Mouse (Mus musculus) hindbrain, embryonic 12.5 days (tissue): ENCODE measurements around the gene Slc5a5. TPM values are rescaled to one million over a fixed set of nuclear protein-coding genes. Genes with fewer than 3 reads are reported as not detected.

Source experiments
- ATAC-seq: fragments of 200-750 bp; cut with Nextera tagmentation; 2 replicates; pipeline ENCODE4 v1.8.0; 2017; ENCODE audit warnings: moderate TSS enrichment; ENCODE audit not compliant: low FRiP score
- H3K27ac ChIP-seq: fragments of 300-500 bp; sonication (generic); 2 replicates; pipeline ENCODE4 v1.5.1; 2016; ENCODE audit warnings: mild to moderate bottlenecking
- H3K27me3 ChIP-seq: fragments of 300-500 bp; sonication (generic); 2 replicates; pipeline ENCODE4 v1.6.1; 2016; ENCODE audit warnings: mild to moderate bottlenecking
- H3K36me3 ChIP-seq: fragments of 300-500 bp; sonication (generic); 2 replicates; pipeline ENCODE4 v1.6.1; 2016; ENCODE audit warnings: mild to moderate bottlenecking
- H3K4me1 ChIP-seq: fragments of 300-500 bp; sonication (generic); 2 replicates; pipeline ENCODE4 v1.6.1; 2016
- H3K4me2 ChIP-seq: fragments of 300-500 bp; sonication (generic); replicated peaks from 2 replicates; pipeline ENCODE4 v1.6.1; 2016; ENCODE audit warnings: mild to moderate bottlenecking
- H3K4me3 ChIP-seq: fragments of 300-500 bp; sonication (generic); 2 replicates; pipeline ENCODE4 v1.5.1; 2016; ENCODE audit warnings: mild to moderate bottlenecking
- H3K9ac ChIP-seq: fragments of 300-500 bp; sonication (generic); 2 replicates; pipeline ENCODE4 v1.6.1; 2016; ENCODE audit warnings: mild to moderate bottlenecking, moderate library complexity
- H3K9me3 ChIP-seq: fragments of 300-500 bp; sonication (generic); replicated peaks from 2 replicates; pipeline ENCODE4 v1.6.1; 2016; ENCODE audit warnings: mild to moderate bottlenecking
- WGBS: fragments of 180-500 bp; shearing (Covaris S2); methylation state at CpG from one replicate; pipeline ENCODE4 v1.1.7; 2016; 5-methylcytosine and 5-hydroxymethylcytosine counted together
- polyA plus RNA-seq: library from polyadenylated mRNA; unstranded; fragments of >200 nt; fragmentation: Nextera tagmentation; extraction: Ambion mirVana; gene quantifications from 2 replicates; pipeline ENCODE4 v1.2.1, GENCODE M21; 2016

Slc5a5 gene
- polyA plus RNA-seq, 1 experiment from 2014 or later, result 0.25 TPM

DNA sequence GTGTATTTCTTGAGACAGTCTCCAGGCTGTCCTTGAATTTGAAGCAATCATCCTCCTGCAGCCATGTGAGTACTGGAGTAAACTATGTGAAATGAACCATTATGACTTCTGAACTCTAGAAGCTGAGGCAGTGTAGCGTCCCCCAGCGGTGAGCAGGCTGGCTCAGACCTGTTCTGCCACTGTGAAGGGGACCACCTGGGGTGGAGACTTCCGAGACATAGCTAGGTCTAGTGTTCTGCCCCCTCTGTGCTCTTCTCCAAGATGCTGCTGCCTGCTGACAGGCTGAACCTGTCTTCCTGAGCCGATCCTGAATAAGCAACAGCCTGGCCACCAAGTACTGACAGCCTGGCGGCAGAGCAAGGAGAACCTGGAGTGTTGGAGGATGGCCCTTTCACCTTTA is 47.4 kb downstream of the Slc5a5 start:
- ATAC-seq, result no peak
- Histone ChIP-seq H3K27me3 (peaks cover 10% of the 10 kb centered on the region), H3K9me3 (no peaks in the 10 kb centered on the region), H3K4me1 (peaks cover 9% of the 10 kb centered on the region; the same call in 1 of the 2 replicates), H3K27ac (no peak overlapping the region), H3K4me3 (no peak overlapping the region), H3K4me2 (no peak overlapping the region), H3K9ac (no peak overlapping the region), H3K36me3 (peaks cover 15% of the 10 kb centered on the region)
- WGBS, result 48% methylated on average over 5 of the region's 5 CpGs

- no peak overlapping the region for H3K4me3 ChIP-seq
- H3K9me3 ChIP-seq, result no peaks in the 10 kb centered on the region
- no peak for ATAC-seq
- H3K27ac ChIP-seq, result peak overlapping the region; percentile 13; the same call in 1 of the 2 replicates
- no peak overlapping the region for H3K4me2 ChIP-seq
- H3K36me3 ChIP-seq, result peaks cover 15% of the 10 kb centered on the region; the same call in 1 of the 2 replicates
- 5% methylated on average over 6 of the region's 6 CpGs for WGBS
- peaks cover 9% of the 10 kb centered on the region; the same call in 1 of the 2 replicates for H3K4me1 ChIP-seq
- H3K27me3 ChIP-seq, result peaks cover 10% of the 10 kb centered on the region
- H3K9ac ChIP-seq, result no peak overlapping the region
These were observed 48.0 kb downstream of the Slc5a5 start for GRCm38 (mm10) chr8:70844523-70844922.

- H3K9ac ChIP-seq, result no peak overlapping the region
- peaks cover 9% of the 10 kb centered on the region; the same call in 1 of the 2 replicates for H3K4me1 ChIP-seq
- WGBS, result 83% methylated on average over 8 of the region's 8 CpGs
These were observed 48.6 kb downstream of the Slc5a5 start for GRCm38 (mm10) chr8:70843941-70844340.

GRCm38 (mm10) chr8:70843214-70843773 is 49.3 kb downstream of the Slc5a5 start:
- H3K27me3 ChIP-seq, result peaks cover 10% of the 10 kb centered on the region
- H3K4me3 ChIP-seq, result no peak overlapping the region
- no peak overlapping the region for H3K4me2 ChIP-seq
- H3K9me3 ChIP-seq, result no peaks in the 10 kb centered on the region
- 85% methylated on average over 5 of the region's 5 CpGs for WGBS
- ATAC-seq, result no peak
- no peak overlapping the region for H3K9ac ChIP-seq
- no peak overlapping the region for H3K27ac ChIP-seq
- H3K4me1 ChIP-seq, result peaks cover 13% of the 10 kb centered on the region
- peaks cover 9% of the 10 kb centered on the region; the same call in 1 of the 2 replicates for H3K36me3 ChIP-seq

More at GRCm38 (mm10) chr8:70843941-70844340, 48.6 kb downstream of the Slc5a5 start:
- ATAC-seq, result no peak
- Histone ChIP-seq H3K27ac (peak overlapping the region; percentile 13; the same call in 1 of the 2 replicates), H3K4me2 (no peak overlapping the region), H3K9me3 (no peaks in the 10 kb centered on the region), H3K4me3 (no peak overlapping the region), H3K36me3 (peaks cover 15% of the 10 kb centered on the region; the same call in 1 of the 2 replicates), H3K27me3 (peaks cover 10% of the 10 kb centered on the region)

DNA sequence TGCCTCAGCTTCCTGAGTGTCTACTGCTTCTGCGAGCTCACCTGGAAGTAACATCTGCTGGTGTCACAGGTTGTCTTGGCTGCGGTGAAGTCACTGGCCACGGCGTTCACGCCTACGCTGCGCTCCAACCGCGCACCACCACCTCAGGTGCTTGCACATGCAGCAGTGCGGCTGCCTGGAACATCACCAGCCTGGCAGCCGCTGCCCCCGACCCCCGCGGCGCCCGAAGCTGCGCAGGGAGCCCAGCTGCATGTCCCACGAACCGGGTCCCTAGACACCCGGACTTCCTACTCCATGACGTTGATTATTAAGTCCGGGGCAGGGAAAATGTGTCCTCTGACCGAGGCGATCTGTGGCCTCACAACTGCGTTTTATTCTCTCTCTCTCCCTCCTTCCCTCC is 50.1 kb downstream of the Slc5a5 start:
- no peak for ATAC-seq
- Histone ChIP-seq H3K4me1 (peaks cover 14% of the 10 kb centered on the region), H3K9ac (0 out of 2 replicates have a peak overlapping the region, but pooled peaks have one; percentile 23), H3K36me3 (peaks cover 9% of the 10 kb centered on the region; the same call in 1 of the 2 replicates), H3K27me3 (peaks cover 4% of the 10 kb centered on the region; the same call in 1 of the 2 replicates), H3K9me3 (no peaks in the 10 kb centered on the region), H3K4me2 (no peak overlapping the region), H3K4me3 (no peak overlapping the region), H3K27ac (no peak overlapping the region)
- 72% methylated on average over 25 of the region's 25 CpGs for WGBS

GRCm38 (mm10) chr8:70841147-70842072 is 51.1 kb downstream of the Slc5a5 start:
- peak overlapping the region; percentile 35; the same call in 1 of the 2 replicates for H3K27ac ChIP-seq
- H3K36me3 ChIP-seq, result peaks cover 9% of the 10 kb centered on the region; the same call in 1 of the 2 replicates
- H3K27me3 ChIP-seq, result no peaks in the 10 kb centered on the region
- H3K4me1 ChIP-seq, result peaks cover 14% of the 10 kb centered on the region
- ATAC-seq, result no peak
- no peak overlapping the region for H3K9ac ChIP-seq
- no peak overlapping the region for H3K4me3 ChIP-seq
- H3K4me2 ChIP-seq, result no peak overlapping the region
- no peaks in the 10 kb centered on the region for H3K9me3 ChIP-seq
- WGBS, result 37% methylated on average over 22 of the region's 22 CpGs

DNA sequence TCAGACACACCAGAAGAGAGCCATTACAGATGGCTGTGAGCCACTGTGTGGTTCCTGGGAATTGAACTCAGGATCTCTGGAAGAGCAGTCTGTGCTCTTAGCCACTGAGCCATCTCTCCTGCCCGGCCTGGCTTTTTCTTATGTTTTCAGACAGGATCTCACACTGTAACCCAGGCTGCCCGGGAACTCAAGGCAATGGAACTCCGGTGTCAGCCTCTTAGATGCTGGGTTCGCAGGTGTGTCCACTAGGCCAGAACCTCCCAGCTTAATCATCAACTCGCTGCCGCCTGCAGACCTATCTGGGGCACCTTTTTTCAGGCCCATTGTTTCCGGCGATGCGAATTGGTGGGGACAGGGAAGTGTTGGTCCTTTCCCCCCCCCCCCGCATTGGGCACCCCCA is 52.0 kb downstream of the Slc5a5 start:
- Histone ChIP-seq H3K4me3 (no peak overlapping the region), H3K36me3 (peaks cover 12% of the 10 kb centered on the region; the same call in 1 of the 2 replicates), H3K9ac (no peak overlapping the region), H3K27me3 (no peaks in the 10 kb centered on the region), H3K4me1 (peaks cover 14% of the 10 kb centered on the region), H3K9me3 (no peaks in the 10 kb centered on the region), H3K4me2 (no peak overlapping the region), H3K27ac (peak overlapping the region; percentile 45)
- no peak for ATAC-seq
- WGBS, result 59% methylated on average over 10 of the region's 10 CpGs

GRCm38 (mm10) chr8:70839408-70840351 is 52.9 kb downstream of the Slc5a5 start, which contains the start of gene Arrdc2:
Gene Arrdc2 (minus strand): TSS chr8:70839720.
- H3K4me2 ChIP-seq, result peak within 1 kb of the TSS; percentile 83

DNA sequence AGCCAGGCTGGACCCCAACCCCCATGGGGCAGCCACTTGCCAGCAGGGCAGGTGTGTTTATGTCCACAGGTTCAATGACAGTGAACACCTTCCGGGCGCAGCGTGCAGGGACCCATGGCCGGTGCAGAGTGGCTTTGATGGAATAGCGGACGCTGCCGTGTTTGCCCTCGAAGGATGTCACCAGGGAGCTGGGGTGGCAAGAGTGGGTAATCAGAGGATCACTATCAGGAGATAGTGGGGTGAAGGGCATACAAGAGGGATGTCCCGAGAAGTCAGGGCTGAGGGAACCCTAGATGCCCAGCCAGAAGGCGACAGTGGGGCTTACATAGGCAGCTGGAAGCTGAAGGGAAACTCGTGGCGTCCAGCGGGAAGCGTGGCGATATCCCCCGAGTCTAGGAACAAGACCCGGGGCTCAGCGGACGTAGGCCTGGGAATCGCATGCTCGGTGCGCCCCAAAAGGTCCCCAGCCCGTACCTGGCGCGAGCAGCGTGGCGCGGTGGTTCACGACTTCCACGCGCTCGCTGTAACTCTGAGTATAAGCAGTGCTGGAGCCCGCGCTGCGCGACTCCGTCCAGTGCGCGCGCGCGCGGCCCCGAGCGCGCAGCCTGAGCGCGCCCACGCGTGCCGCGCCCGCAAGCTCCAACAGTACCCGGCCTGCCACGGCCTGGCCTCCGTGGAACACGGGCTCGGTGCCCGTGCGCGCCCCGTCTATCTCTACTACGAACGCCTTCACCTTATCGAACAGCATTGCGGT is 53.7 kb downstream of the Slc5a5 start:
- peak overlapping the region; percentile 74 for H3K9ac ChIP-seq
- WGBS, result 4% methylated on average over 61 of the region's 66 CpGs
- H3K4me3 ChIP-seq, result peak overlapping the region; percentile 64
- no peaks in the 10 kb centered on the region for H3K27me3 ChIP-seq
- H3K4me2 ChIP-seq, result peak overlapping the region; percentile 83
- peak; percentile 49 for ATAC-seq
- peak overlapping the region; percentile 79 for H3K27ac ChIP-seq
- peaks cover 11% of the 10 kb centered on the region for H3K36me3 ChIP-seq
- peaks cover 11% of the 10 kb centered on the region for H3K4me1 ChIP-seq
- H3K9me3 ChIP-seq, result no peaks in the 10 kb centered on the region

More at GRCm38 (mm10) chr8:70839408-70840351, 52.9 kb downstream of the Slc5a5 start, which contains the start of gene Arrdc2:
- peak; percentile 97 for ATAC-seq
- H3K27me3 ChIP-seq, result no peaks in the 10 kb centered on the region
- peak within 1 kb of the TSS; percentile 64 for H3K4me3 ChIP-seq
- no peaks in the 10 kb centered on the region for H3K9me3 ChIP-seq
- H3K4me1 ChIP-seq, result peaks cover 12% of the 10 kb centered on the region
- peak within 1 kb of the TSS; percentile 74 for H3K9ac ChIP-seq
- peaks cover 11% of the 10 kb centered on the region for H3K36me3 ChIP-seq
- WGBS, result 3% methylated on average over 55 of the region's 55 CpGs
- H3K27ac ChIP-seq, result peak within 1 kb of the TSS; percentile 79

- WGBS, result 86% methylated on average over 12 of the region's 12 CpGs
- H3K9ac ChIP-seq, result no peak overlapping the region
- H3K4me2 ChIP-seq, result no peak overlapping the region
- H3K36me3 ChIP-seq, result peaks cover 7% of the 10 kb centered on the region; the same call in 1 of the 2 replicates
- H3K4me1 ChIP-seq, result peaks cover 15% of the 10 kb centered on the region
- no peaks in the 10 kb centered on the region for H3K9me3 ChIP-seq
- no peak overlapping the region for H3K4me3 ChIP-seq
- no peak overlapping the region for H3K27ac ChIP-seq
- H3K27me3 ChIP-seq, result no peaks in the 10 kb centered on the region
- ATAC-seq, result no peak
These were observed 55.9 kb downstream of the Slc5a5 start for GRCm38 (mm10) chr8:70836666-70837065.

GRCm38 (mm10) chr8:70834071-70834470 is 58.5 kb downstream of the Slc5a5 start:
- H3K27ac ChIP-seq, result no peak overlapping the region
- no peak overlapping the region for H3K4me3 ChIP-seq
- H3K9ac ChIP-seq, result no peak overlapping the region
- no peaks in the 10 kb centered on the region for H3K9me3 ChIP-seq
- H3K4me2 ChIP-seq, result no peak overlapping the region
- ATAC-seq, result no peak
- peaks cover 7% of the 10 kb centered on the region; the same call in 1 of the 2 replicates for H3K36me3 ChIP-seq
- H3K4me1 ChIP-seq, result peaks cover 9% of the 10 kb centered on the region
- no peaks in the 10 kb centered on the region for H3K27me3 ChIP-seq
- WGBS, result 96% methylated on average over 3 of the region's 3 CpGs
